Mouse (Mus musculus): ENCODE measurements around the gene Setd7. TPM values are rescaled to one million over a fixed set of nuclear protein-coding genes. Genes with fewer than 3 reads are reported as not detected.

The Setd7 gene
- 17.9 TPM for polyA plus RNA-seq (2017; shearing (Covaris generic))

GRCm38 (mm10) chr3:51560511-51561108, at the start of gene Setd7:
Setd7 (minus strand) TSS chr3:51560879.

GRCm38 (mm10) chr3:51483741-51484359, 76.8 kb downstream of the Setd7 start, which contains the start of gene Rab33b:
Rab33b (plus strand) TSS chr3:51483920.

Other genes starting within 250 kb of the Setd7 start
- 127 TPM for gene Elf2, start 220.2 kb downstream of the Setd7 start, polyA plus RNA-seq (2017; shearing (Covaris generic))
- gene Mgarp, start 164.1 kb downstream of the Setd7 start, polyA plus RNA-seq (2017; shearing (Covaris generic)), result not detected
- 88.6 TPM for gene Ndufc1, start 151.9 kb downstream of the Setd7 start, polyA plus RNA-seq (2017; shearing (Covaris generic))
- 110 TPM for gene Naa15, start 145.7 kb downstream of the Setd7 start, polyA plus RNA-seq (2017; shearing (Covaris generic))
- 31.3 TPM for gene Rab33b, start 77.0 kb downstream of the Setd7 start, polyA plus RNA-seq (2017; shearing (Covaris generic))
- 103 TPM for gene Mgst2, start 99.5 kb upstream of the Setd7 start, polyA plus RNA-seq (2017; shearing (Covaris generic))